Mouse (Mus musculus) erythroblast, embryonic 14.5 days (primary cell): ENCODE results near the gene 4833427G06Rik.

Experiments used
- GATA1 ChIP-seq: IDR thresholded peaks from 2 replicates; pipeline ENCODE4 v1.6.1; 2012; ENCODE audit warnings: low read length, inconsistent platforms, mixed read lengths
- TAL1 ChIP-seq: IDR thresholded peaks from 3 replicates; pipeline ENCODE4 v1.6.1; 2012; ENCODE audit warnings: low read length, inconsistent platforms, mixed read lengths

DNA sequence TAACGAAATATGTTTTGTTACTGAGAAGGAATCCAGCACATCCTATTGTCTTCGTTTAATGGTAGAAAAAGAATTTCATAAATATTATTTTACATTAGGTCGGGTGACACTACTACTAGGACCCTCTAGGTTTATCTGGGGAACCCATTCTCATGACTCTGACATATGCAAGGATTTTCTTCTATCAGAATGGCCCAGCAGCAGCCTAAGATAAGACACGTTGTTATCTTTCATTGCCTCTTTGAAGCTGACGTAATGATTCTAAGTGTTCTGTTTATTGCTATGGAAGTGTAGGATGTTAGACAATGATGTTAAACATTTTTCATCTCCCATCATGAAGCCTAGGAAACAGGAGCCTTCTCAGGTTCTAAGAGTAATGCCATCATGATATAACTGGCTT lies 8.2 kb downstream of the 4833427G06Rik start:
- TF ChIP-seq GATA1 = no peak
- no peak for TF ChIP-seq TAL1
